In genomic region chr4:152107971-152108509, GRCm38 (mm10) we compare ENCODE assay signal across 9 mouse cellular contexts. TPM values are rescaled to one million over a fixed set of nuclear protein-coding genes. Genes with fewer than 3 reads are reported as not detected.
DNase-seq lines count a peak whose midpoint lies in the region; ATAC-seq and TF ChIP-seq lines count a peak whose summit lies in the region.
"Had no signal": no experiment of that assay in that cellular context is flagged by ENCODE, and none has a peak within 500 bp of the region (broad histone marks: within the 10 kb centered on the region; RNA-seq: fewer than 3 reads in every experiment).

No protein-coding gene starts in this region.

- H3K4me2 ChIP-seq in embryonic facial prominence, embryonic 14.5 days (ENCODE audit: low read depth, low read length) = peak overlapping the region; percentile 64
- H3K4me2 ChIP-seq in hindbrain, embryonic 16.5 days (ENCODE audit: low read length) = peak overlapping the region; percentile 61

- WGBS in embryonic facial prominence, embryonic 14.5 days = 12% methylated on average over 26 of the region's 30 CpGs
- 10% methylated on average over 28 of the region's 30 CpGs for WGBS in hindbrain, embryonic 16.5 days

- H3K9ac ChIP-seq in ES-E14 (ENCODE audit: insufficient read depth, low read depth, low read length, poor library complexity, severe bottlenecking) = peak overlapping the region; percentile 4; the same call in 1 of the 2 replicates
- H3K9ac ChIP-seq in embryonic facial prominence, embryonic 14.5 days (ENCODE audit: low read depth, low read length) = peak overlapping the region; percentile 19; the same call in 1 of the 2 replicates
- H3K9ac ChIP-seq in hindbrain, embryonic 16.5 days (ENCODE audit: low read depth, low read length) = peak overlapping the region; percentile 45

- H3K36me3 ChIP-seq in ES-E14 (ENCODE audit: control insufficient read depth, insufficient read depth, low read length, poor library complexity, severe bottlenecking) = peaks cover 65% of the 10 kb centered on the region
- H3K36me3 ChIP-seq in embryonic facial prominence, embryonic 14.5 days (ENCODE audit: control insufficient read depth, insufficient read depth, low read length) = peaks cover 79% of the 10 kb centered on the region
- peaks cover 12% of the 10 kb centered on the region for H3K36me3 ChIP-seq in hindbrain, embryonic 16.5 days (ENCODE audit: control insufficient read depth, insufficient read depth, low read length)

- peak; percentile 94 for ATAC-seq in embryonic facial prominence, embryonic 14.5 days (ENCODE audit: low read depth)
- ATAC-seq in hindbrain, embryonic 16.5 days = peak; percentile 95
- ATAC-seq in megakaryocyte, adult 5-6 weeks (ENCODE audit: poor library complexity, severe bottlenecking) = peak; percentile 20; the same call in 1 of the 2 replicates

- H3K4me1 ChIP-seq in ES-E14 (ENCODE audit: control insufficient read depth in 2 of 2, insufficient read depth in 2 of 2, low read length in 2 of 2, poor library complexity in 1 of 2) = peaks cover 2 to 25% of the 10 kb centered on the region in 2 experiments; a peak in 2 of 4 replicates
- 0 out of 2 replicates have a peak, but pooled peaks cover 14% of the 10 kb centered on the region for H3K4me1 ChIP-seq in embryonic facial prominence, embryonic 14.5 days (ENCODE audit: control insufficient read depth, insufficient read depth, low read length)
- peaks cover 14% of the 10 kb centered on the region for H3K4me1 ChIP-seq in hindbrain, embryonic 16.5 days (ENCODE audit: control insufficient read depth, insufficient read depth, low read depth, low read length)

- peak overlapping the region; percentile 40 to 46; a peak in 3 of 4 replicates for H3K4me3 ChIP-seq in ES-E14 (ENCODE audit: insufficient read depth in 1 of 2, low read depth in 1 of 2, low read length in 2 of 2, poor library complexity in 1 of 2, severe bottlenecking in 1 of 2)
- H3K4me3 ChIP-seq in embryonic facial prominence, embryonic 14.5 days (ENCODE audit: low read depth, low read length) = peak overlapping the region; percentile 33
- peak overlapping the region; percentile 36 for H3K4me3 ChIP-seq in hindbrain, embryonic 16.5 days (ENCODE audit: low read length)

- in situ Hi-C loops in ES-E14 (cut with MboI; ENCODE audit: low sequenced_read_pairs in 2 of 2, unreplicated experiment in 2 of 2) = no loop called here

- H3K27me3 ChIP-seq in embryonic facial prominence, embryonic 14.5 days (replicated peaks; ENCODE audit: control insufficient read depth, insufficient read depth, low read length) = no peaks in the 10 kb centered on the region; the same call in 1 of the 2 replicates
- H3K27me3 ChIP-seq in hindbrain, embryonic 16.5 days (replicated peaks; ENCODE audit: control insufficient read depth, insufficient read depth, low read length) = peaks cover 2% of the 10 kb centered on the region

- intact Hi-C loops in left cerebral cortex, postnatal 10 days (cut with DNase I) = no loop called here

- no peaks in the 10 kb centered on the region for H3K9me3 ChIP-seq in ES-E14 (ENCODE audit: control insufficient read depth, insufficient read depth, low read depth, low read length)
- H3K9me3 ChIP-seq in embryonic facial prominence, embryonic 14.5 days (ENCODE audit: control insufficient read depth, low read length) = no peaks in the 10 kb centered on the region
- H3K9me3 ChIP-seq in hindbrain, embryonic 16.5 days (ENCODE audit: control insufficient read depth, low read length) = no peaks in the 10 kb centered on the region

- no peak overlapping the region for H3K27ac ChIP-seq in ES-E14 (ENCODE audit: insufficient read depth, low read depth, low read length, poor library complexity, severe bottlenecking)
- peak overlapping the region; percentile 82 for H3K27ac ChIP-seq in embryonic facial prominence, embryonic 14.5 days (replicated peaks; ENCODE audit: low read depth, low read length)
- H3K27ac ChIP-seq in hindbrain, embryonic 16.5 days (ENCODE audit: low read depth, low read length) = peak overlapping the region; percentile 64

- DNase-seq in ES-E14 (ENCODE audit: low read depth, low spot score) = peak; percentile 75
- peak; percentile 79 for DNase-seq in adrenal gland, adult 8-10 months
- peak; percentile 94 for DNase-seq in embryonic facial prominence, embryonic 14.5 days (ENCODE audit: low spot score)
- peak; percentile 65 to 77 for DNase-seq in left cerebral cortex, postnatal 10 days (ENCODE audit: extremely low spot score in 1 of 2, low spot score in 2 of 2)
- peak; percentile 76 for DNase-seq in right cerebral cortex, postnatal 25 days
- DNase-seq in spleen, postnatal 36 days (ENCODE audit: low spot score in 2 of 2) = no peak

TF ChIP-seq in ES-E14, 5 proteins besides CTCF, POLR2A, EP300 and RAD21:
- TF ChIP-seq MAFK (IDR thresholded peaks at IDR 0.05; ENCODE audit: insufficient read depth, low read depth, low read length) = no peak
- TF ChIP-seq HCFC1 (IDR thresholded peaks at IDR 0.05; ENCODE audit: borderline replicate concordance, insufficient read depth, low read length) = no peak
- no peak for TF ChIP-seq ZC3H11A (IDR thresholded peaks at IDR 0.05; ENCODE audit: borderline replicate concordance, low read depth, low read length)
- TF ChIP-seq CHD2 (IDR thresholded peaks at IDR 0.05; ENCODE audit: low read depth, low read length) = no peak
- no peak for TF ChIP-seq ZNF384 (IDR thresholded peaks at IDR 0.05; ENCODE audit: low read depth, low read length)

RNA-seq across cellular contexts. Expression of gene Tnfrsf25, which starts 7.7 kb away (rescaled TPM):
- total RNA-seq in ES-E14 (2012; rRNA removed) = 3.8 and 5.7 TPM in 2 replicates
- 1 to 10 TPM in 3 of 4 experiments, under 1 TPM in 1; 0.73 to 2.0 (median 1.3) TPM for total RNA-seq in adrenal gland, adult 8-10 months (2022)
- 0.65 and 1.4 TPM in 2 replicates for polyA plus RNA-seq in embryonic facial prominence, embryonic 14.5 days (2014; fragmentation: Nextera tagmentation; extraction: Ambion mirVana)
- 0.80 and 1.1 TPM in 2 replicates for polyA plus RNA-seq in hindbrain, embryonic 16.5 days (2015; fragmentation: Nextera tagmentation; extraction: Ambion mirVana)
- 1 to 10 TPM; 3.9 to 4.7 TPM for total RNA-seq in left cerebral cortex, postnatal 10 days (2021)
- total RNA-seq in megakaryocyte, adult 5-6 weeks (2015) = 0.13 and 0.25 TPM in 2 replicates
- total RNA-seq in megakaryocyte, adult 5-6 weeks (2017) = 0.18 and 2.8 TPM in 2 replicates

RNA-seq across cellular contexts. Expression of gene Plekhg5, which starts 35.7 kb away (rescaled TPM):
- total RNA-seq in ES-E14 (2012; rRNA removed) = 37.3 and 81.4 TPM in 2 replicates
- total RNA-seq in adrenal gland, adult 8-10 months (2022) = 10 to 100 TPM in 3 of 4 experiments, 1 to 10 TPM in 1; 8.7 to 19.5 (median 15.4) TPM
- polyA plus RNA-seq in embryonic facial prominence, embryonic 14.5 days (2014; fragmentation: Nextera tagmentation; extraction: Ambion mirVana) = 12.0 and 13.4 TPM in 2 replicates
- 13.8 and 16.4 TPM in 2 replicates for polyA plus RNA-seq in hindbrain, embryonic 16.5 days (2015; fragmentation: Nextera tagmentation; extraction: Ambion mirVana)
- total RNA-seq in left cerebral cortex, postnatal 10 days (2021) = 10 to 100 TPM; 43.3 to 46.9 TPM
- 1.7 and 2.6 TPM in 2 replicates for total RNA-seq in megakaryocyte, adult 5-6 weeks (2015)
- 3.0 and 3.6 TPM in 2 replicates for total RNA-seq in megakaryocyte, adult 5-6 weeks (2017)

RNA-seq across cellular contexts. Expression of gene Espn, which starts 44.1 kb away (rescaled TPM):
- total RNA-seq in ES-E14 (2012; rRNA removed) = 5.6 and 6.6 TPM in 2 replicates
- total RNA-seq in adrenal gland, adult 8-10 months (2022) = 1 to 10 TPM; 2.1 to 6.0 (median 4.4) TPM
- 4.2 and 4.4 TPM in 2 replicates for polyA plus RNA-seq in embryonic facial prominence, embryonic 14.5 days (2014; fragmentation: Nextera tagmentation; extraction: Ambion mirVana)
- 0.34 and 0.46 TPM in 2 replicates for polyA plus RNA-seq in hindbrain, embryonic 16.5 days (2015; fragmentation: Nextera tagmentation; extraction: Ambion mirVana)
- total RNA-seq in left cerebral cortex, postnatal 10 days (2021) = under 1 TPM; 0.32 to 0.41 TPM
- total RNA-seq in megakaryocyte, adult 5-6 weeks (2015) = 1.2 and 1.4 TPM in 2 replicates
- 0.22 and 0.24 TPM in 2 replicates for total RNA-seq in megakaryocyte, adult 5-6 weeks (2017)

RNA-seq across cellular contexts. Expression of gene Hes2, which starts 50.6 kb away (rescaled TPM):
- 0.32 and 0.58 TPM in 2 replicates for total RNA-seq in ES-E14 (2012; rRNA removed)
- not detected for total RNA-seq in adrenal gland, adult 8-10 months (2022)
- polyA plus RNA-seq in embryonic facial prominence, embryonic 14.5 days (2014; fragmentation: Nextera tagmentation; extraction: Ambion mirVana) = 0.25 and 0.43 TPM in 2 replicates
- not detected in 2 replicates for polyA plus RNA-seq in hindbrain, embryonic 16.5 days (2015; fragmentation: Nextera tagmentation; extraction: Ambion mirVana)
- total RNA-seq in left cerebral cortex, postnatal 10 days (2021) = not detected
- not detected in 2 replicates for total RNA-seq in megakaryocyte, adult 5-6 weeks (2015)
- not detected in 2 replicates for total RNA-seq in megakaryocyte, adult 5-6 weeks (2017)
- total RNA-seq: gastrocnemius, adult 8-10 months had no signal

Comparison
In these comparisons a context has a peak if more than half of its experiments do, and no peak if none do; other contexts are left out.
1. DNase-seq: peak in ES-E14 (single experiment), adrenal gland, adult 8-10 months (single experiment), embryonic facial prominence, embryonic 14.5 days (single experiment), left cerebral cortex, postnatal 10 days (2 of 2) and right cerebral cortex, postnatal 25 days (single experiment); none in spleen, postnatal 36 days (0 of 2).
2. ATAC-seq: peak in every context shown above with its lines; median percentile 95 in hindbrain, embryonic 16.5 days; 94 in embryonic facial prominence, embryonic 14.5 days; 20 in megakaryocyte, adult 5-6 weeks.
3. Peak in every context shown above with its lines, with median percentiles within 50 percentile points of each other: H3K4me3 ChIP-seq and H3K9ac ChIP-seq.